Mouse (Mus musculus): ENCODE data around the gene Slc16a3. TPM values are rescaled to one million over a fixed set of nuclear protein-coding genes. Genes with fewer than 3 reads are reported as not detected.

Gene Slc16a3
- polyA plus RNA-seq, 1 experiment from 2014 or later = 8.0 TPM

DNA sequence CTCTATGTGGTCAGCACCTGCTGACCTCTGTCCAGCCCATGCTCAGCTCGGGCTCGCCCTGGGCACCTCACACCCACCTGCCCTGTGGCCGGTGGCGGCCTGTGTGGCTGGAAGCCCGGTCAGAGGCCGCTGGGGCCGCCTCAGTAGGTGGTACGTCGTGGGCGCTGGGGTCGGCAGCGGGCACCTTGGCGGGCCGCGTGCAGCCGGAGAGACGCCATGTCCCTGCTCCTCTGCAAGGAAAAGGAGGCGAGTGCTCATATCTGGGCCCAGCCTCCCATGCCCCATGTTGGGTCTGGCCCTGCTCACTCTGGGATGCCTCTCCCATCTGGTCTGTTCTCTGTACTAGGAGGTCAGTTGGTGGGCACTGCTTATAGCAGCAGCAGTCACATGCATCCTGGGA lies 10.8 kb downstream of the Slc16a3 start:
- no peaks in the 10 kb centered on the region for H3K9me3 ChIP-seq (ENCODE audit: control insufficient read depth)
- no peak overlapping the region for H3K4me2 ChIP-seq (replicated peaks; ENCODE audit: low read depth)
- no peak overlapping the region for H3K27ac ChIP-seq (ENCODE audit: low read depth, low read length)
- WGBS = 91% methylated on average over 18 of the region's 18 CpGs
- H3K4me1 ChIP-seq (replicated peaks; ENCODE audit: control insufficient read depth, insufficient read depth, low read length) = no peaks in the 10 kb centered on the region
- H3K4me3 ChIP-seq (ENCODE audit: low read depth, low read length) = no peak overlapping the region
- H3K9ac ChIP-seq (ENCODE audit: low read depth, low read length) = no peak overlapping the region
- H3K36me3 ChIP-seq (ENCODE audit: control insufficient read depth, insufficient read depth) = peaks cover 69% of the 10 kb centered on the region
- no peak for TF ChIP-seq CTCF (IDR thresholded peaks at IDR 0.05; ENCODE audit: low read depth)
- H3K27me3 ChIP-seq (replicated peaks; ENCODE audit: control insufficient read depth, insufficient read depth, low read length) = no peaks in the 10 kb centered on the region
- no peak for ATAC-seq

DNA sequence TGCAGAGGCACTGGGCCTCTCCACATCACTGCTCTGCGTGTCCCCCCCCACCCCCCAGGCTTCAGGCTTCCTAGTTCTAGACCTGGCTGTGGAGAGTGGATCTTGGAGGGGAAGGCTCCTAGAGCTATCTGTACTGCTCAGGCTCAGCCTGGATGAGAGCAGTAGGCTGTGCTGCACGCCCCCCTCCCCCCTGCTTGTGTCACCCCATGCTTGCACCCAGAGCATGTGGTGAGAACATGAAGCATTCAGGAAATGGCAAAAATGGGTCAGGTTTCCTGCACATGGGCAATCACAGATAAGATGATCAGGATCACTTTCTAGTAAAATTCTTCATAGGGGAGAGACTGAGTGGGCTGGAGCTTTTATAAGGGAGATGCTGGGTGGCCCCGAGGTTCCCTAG lies 11.3 kb downstream of the Slc16a3 start:
- Histone ChIP-seq H3K27ac (ENCODE audit: low read depth, low read length) (no peak overlapping the region), H3K4me3 (ENCODE audit: low read depth, low read length) (no peak overlapping the region), H3K9me3 (ENCODE audit: control insufficient read depth) (no peaks in the 10 kb centered on the region), H3K27me3 (replicated peaks; ENCODE audit: control insufficient read depth, insufficient read depth, low read length) (no peaks in the 10 kb centered on the region), H3K4me1 (replicated peaks; ENCODE audit: control insufficient read depth, insufficient read depth, low read length) (no peaks in the 10 kb centered on the region), H3K36me3 (ENCODE audit: control insufficient read depth, insufficient read depth) (peaks cover 74% of the 10 kb centered on the region), H3K9ac (ENCODE audit: low read depth, low read length) (no peak overlapping the region), H3K4me2 (replicated peaks; ENCODE audit: low read depth) (no peak overlapping the region)
- no peak for TF ChIP-seq CTCF (IDR thresholded peaks at IDR 0.05; ENCODE audit: low read depth)
- ATAC-seq = no peak
- WGBS = 62% methylated on average over 3 of the region's 3 CpGs

DNA sequence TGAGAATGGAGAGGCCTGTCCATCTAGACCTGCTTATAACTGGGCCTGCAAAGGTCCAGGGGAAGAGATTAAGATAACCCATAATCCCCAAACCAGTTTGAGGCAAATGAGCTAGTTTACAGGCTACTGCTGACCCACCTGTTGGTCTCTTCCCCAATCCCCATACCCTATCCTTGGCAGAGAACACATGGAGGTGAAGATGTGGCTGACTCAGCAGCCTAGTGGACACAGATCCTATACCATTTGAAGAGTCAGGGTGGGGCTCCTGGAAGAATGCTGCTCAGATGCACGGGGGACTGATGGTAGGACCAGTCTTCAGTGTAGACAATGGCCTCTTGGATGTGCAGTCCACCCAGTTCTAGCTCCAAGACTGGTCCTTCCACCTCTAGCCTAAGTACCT lies 12.0 kb downstream of the Slc16a3 start:
- no peak for TF ChIP-seq CTCF (IDR thresholded peaks at IDR 0.05; ENCODE audit: low read depth)
- H3K9ac ChIP-seq (ENCODE audit: low read depth, low read length) = no peak overlapping the region
- H3K27ac ChIP-seq (ENCODE audit: low read depth, low read length) = 0 out of 2 replicates have a peak overlapping the region, but pooled peaks have one; percentile 4
- 45% methylated on average over 1 of the region's 1 CpGs for WGBS
- H3K9me3 ChIP-seq (ENCODE audit: control insufficient read depth) = no peaks in the 10 kb centered on the region
- no peak for ATAC-seq
- peaks cover 81% of the 10 kb centered on the region for H3K36me3 ChIP-seq (ENCODE audit: control insufficient read depth, insufficient read depth)
- no peak overlapping the region for H3K4me2 ChIP-seq (replicated peaks; ENCODE audit: low read depth)
- H3K4me1 ChIP-seq (replicated peaks; ENCODE audit: control insufficient read depth, insufficient read depth, low read length) = no peaks in the 10 kb centered on the region
- no peak overlapping the region for H3K4me3 ChIP-seq (ENCODE audit: low read depth, low read length)
- H3K27me3 ChIP-seq (replicated peaks; ENCODE audit: control insufficient read depth, insufficient read depth, low read length) = no peaks in the 10 kb centered on the region

DNA sequence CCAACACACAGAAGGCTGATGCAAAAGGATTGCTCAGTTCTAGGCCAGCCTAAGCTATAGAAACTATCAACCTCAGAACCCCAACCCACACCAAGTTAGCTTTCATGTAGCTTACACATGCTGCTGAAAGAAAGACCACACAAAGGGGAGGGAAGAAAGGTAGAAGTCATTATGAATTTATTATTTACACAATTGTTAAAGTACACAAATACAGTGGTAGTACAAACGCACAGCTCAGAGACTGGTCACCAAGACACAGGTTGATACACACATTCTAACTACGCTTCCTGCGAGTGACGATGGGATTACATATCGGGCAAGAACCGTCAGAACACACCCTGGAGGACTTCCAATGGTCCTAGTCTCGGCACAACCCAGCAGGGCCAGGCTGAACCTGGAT lies 13.3 kb downstream of the Slc16a3 start:
- Histone ChIP-seq H3K27ac (ENCODE audit: low read depth, low read length) (no peak overlapping the region), H3K4me2 (replicated peaks; ENCODE audit: low read depth) (no peak overlapping the region), H3K9ac (ENCODE audit: low read depth, low read length) (no peak overlapping the region), H3K9me3 (ENCODE audit: control insufficient read depth) (no peaks in the 10 kb centered on the region), H3K4me1 (replicated peaks; ENCODE audit: control insufficient read depth, insufficient read depth, low read length) (no peaks in the 10 kb centered on the region), H3K4me3 (ENCODE audit: low read depth, low read length) (no peak overlapping the region), H3K36me3 (ENCODE audit: control insufficient read depth, insufficient read depth) (peaks cover 82% of the 10 kb centered on the region), H3K27me3 (replicated peaks; ENCODE audit: control insufficient read depth, insufficient read depth, low read length) (no peaks in the 10 kb centered on the region)
- no peak for TF ChIP-seq CTCF (IDR thresholded peaks at IDR 0.05; ENCODE audit: low read depth)
- 74% methylated on average over 7 of the region's 7 CpGs for WGBS
- no peak for ATAC-seq

DNA sequence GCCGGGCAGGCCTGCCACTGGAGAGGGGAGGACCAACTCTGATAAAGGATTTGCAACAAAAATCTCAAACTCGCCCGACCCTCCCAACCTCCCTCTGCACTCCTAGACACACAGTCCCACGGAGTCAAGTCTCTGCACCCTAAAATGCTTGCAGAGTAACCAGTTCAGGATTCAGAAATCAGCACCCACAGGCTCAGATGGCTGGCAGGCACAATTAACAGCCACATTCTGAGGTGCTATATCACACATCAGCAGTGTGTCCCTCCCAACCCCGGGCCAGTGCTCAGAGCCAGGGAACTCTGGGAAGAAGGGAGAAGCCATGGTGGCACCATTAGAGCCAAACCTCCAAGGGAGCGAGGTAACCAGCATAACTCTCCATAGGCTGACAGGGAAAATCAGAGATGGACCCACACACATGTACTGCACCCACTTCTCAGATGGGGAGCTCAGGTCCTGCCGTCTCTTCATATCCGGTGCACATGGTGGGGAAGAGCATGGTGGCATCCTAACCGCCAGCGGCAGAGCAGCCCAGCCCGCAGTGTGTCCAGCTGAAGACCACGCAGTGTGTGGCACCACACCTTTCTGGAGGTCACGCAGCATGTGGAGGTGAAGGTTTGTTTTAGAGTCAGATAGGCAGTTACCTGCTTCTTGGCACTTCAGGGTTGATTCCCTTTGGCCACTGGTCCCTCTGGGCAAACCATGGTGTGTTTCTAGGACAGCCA lies 13.9 kb downstream of the Slc16a3 start:
- no peaks in the 10 kb centered on the region for H3K27me3 ChIP-seq (replicated peaks; ENCODE audit: control insufficient read depth, insufficient read depth, low read length)
- H3K9ac ChIP-seq (ENCODE audit: low read depth, low read length) = no peak overlapping the region
- no peak overlapping the region for H3K27ac ChIP-seq (ENCODE audit: low read depth, low read length)
- no peak overlapping the region for H3K4me3 ChIP-seq (ENCODE audit: low read depth, low read length)
- peaks cover 82% of the 10 kb centered on the region for H3K36me3 ChIP-seq (ENCODE audit: control insufficient read depth, insufficient read depth)
- no peak for TF ChIP-seq CTCF (IDR thresholded peaks at IDR 0.05; ENCODE audit: low read depth)
- H3K4me1 ChIP-seq (replicated peaks; ENCODE audit: control insufficient read depth, insufficient read depth, low read length) = no peaks in the 10 kb centered on the region
- no peak overlapping the region for H3K4me2 ChIP-seq (replicated peaks; ENCODE audit: low read depth)
- ATAC-seq = no peak
- WGBS = 90% methylated on average over 13 of the region's 13 CpGs
- H3K9me3 ChIP-seq (ENCODE audit: control insufficient read depth) = no peaks in the 10 kb centered on the region

DNA sequence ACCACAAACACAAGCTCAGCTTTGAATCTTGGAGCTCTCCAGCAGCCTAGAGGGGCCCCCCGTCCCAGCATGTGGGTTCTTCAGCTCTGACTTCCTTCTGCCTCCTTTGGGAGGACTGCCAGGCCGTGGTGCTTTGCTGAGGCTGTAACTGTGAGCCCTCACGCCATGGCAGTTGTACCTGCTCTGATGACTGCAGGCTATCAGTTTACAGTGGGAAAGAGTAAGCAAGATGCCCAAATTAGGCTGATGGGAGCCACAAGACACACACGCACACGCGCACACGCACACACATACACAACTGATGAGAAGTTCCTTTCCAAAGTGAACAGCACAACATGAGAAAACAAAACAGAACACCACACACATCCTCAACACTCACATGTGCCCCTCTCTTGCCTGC lies 14.6 kb downstream of the Slc16a3 start:
- no peak for ATAC-seq
- no peaks in the 10 kb centered on the region for H3K4me1 ChIP-seq (replicated peaks; ENCODE audit: control insufficient read depth, insufficient read depth, low read length)
- no peak overlapping the region for H3K4me2 ChIP-seq (replicated peaks; ENCODE audit: low read depth)
- H3K9me3 ChIP-seq (ENCODE audit: control insufficient read depth) = no peaks in the 10 kb centered on the region
- no peaks in the 10 kb centered on the region for H3K27me3 ChIP-seq (replicated peaks; ENCODE audit: control insufficient read depth, insufficient read depth, low read length)
- no peak overlapping the region for H3K27ac ChIP-seq (ENCODE audit: low read depth, low read length)
- H3K4me3 ChIP-seq (ENCODE audit: low read depth, low read length) = no peak overlapping the region
- no peak overlapping the region for H3K9ac ChIP-seq (ENCODE audit: low read depth, low read length)
- peaks cover 83% of the 10 kb centered on the region for H3K36me3 ChIP-seq (ENCODE audit: control insufficient read depth, insufficient read depth)
- 94% methylated on average over 7 of the region's 7 CpGs for WGBS
- no peak for TF ChIP-seq CTCF (IDR thresholded peaks at IDR 0.05; ENCODE audit: low read depth)
